Mouse (Mus musculus) ovary, postnatal 36 days (tissue): ENCODE results near the gene Siae.

Experiments used
- DNase-seq: peaks from one replicate; pipeline ENCODE4 v3.0.0; 2022; ENCODE audit warnings: low spot score, mixed read lengths

The Siae gene

GRCm38 (mm10) chr9:37540701-37541575 lies 14.6 kb upstream of the Siae start:
- DNase-seq = no peak

GRCm38 (mm10) chr9:37541851-37542642 lies 13.5 kb upstream of the Siae start:
- DNase-seq = no peak

- no peak for DNase-seq
Measured at GRCm38 (mm10) chr9:37543869-37544440, 11.5 kb upstream of the Siae start.

GRCm38 (mm10) chr9:37544447-37545165 lies 10.9 kb upstream of the Siae start:
- DNase-seq = peak; percentile 68

GRCm38 (mm10) chr9:37545166-37545610 lies 10.3 kb upstream of the Siae start:
- no peak for DNase-seq

- no peak for DNase-seq
Measured at GRCm38 (mm10) chr9:37545847-37546452, 9.5 kb upstream of the Siae start.

GRCm38 (mm10) chr9:37546889-37547288 lies 8.6 kb upstream of the Siae start:
- DNase-seq = no peak

- no peak for DNase-seq
Measured at GRCm38 (mm10) chr9:37550435-37550834, 5.1 kb upstream of the Siae start.

- no peak for DNase-seq
Measured at GRCm38 (mm10) chr9:37551751-37552531, 3.6 kb upstream of the Siae start.

- DNase-seq = peak; percentile 84
Measured at GRCm38 (mm10) chr9:37552536-37553293, 2.8 kb upstream of the Siae start, which contains the start of gene Nrgn. Gene Nrgn (minus strand): TSS chr9:37552904.

- DNase-seq = no peak
Measured at GRCm38 (mm10) chr9:37554279-37554678, 1.2 kb upstream of the Siae start.

- no peak for DNase-seq
Measured at GRCm38 (mm10) chr9:37556366-37556765, 868 bp downstream of the Siae start.

- no peak for DNase-seq
Measured at GRCm38 (mm10) chr9:37560617-37561016, 5.1 kb downstream of the Siae start.

GRCm38 (mm10) chr9:37563805-37564204 lies 8.3 kb downstream of the Siae start:
- no peak for DNase-seq

GRCm38 (mm10) chr9:37567019-37567418 lies 11.5 kb downstream of the Siae start:
- DNase-seq = no peak

GRCm38 (mm10) chr9:37567454-37567853 lies 12.0 kb downstream of the Siae start:
- DNase-seq = no peak

GRCm38 (mm10) chr9:37567892-37568604 lies 12.6 kb downstream of the Siae start:
- no peak for DNase-seq

- DNase-seq = no peak
Measured at GRCm38 (mm10) chr9:37568605-37569214, 13.2 kb downstream of the Siae start.
